Mouse (Mus musculus) heart, postnatal 0 days (tissue): ENCODE data around the gene Pla2g2c.

Source experiments
- CTCF ChIP-seq: IDR thresholded peaks from 2 replicates; pipeline ENCODE4 v1.5.1; 2016; ENCODE audit warnings: antibody characterized with exemption, control low read depth, low read depth
- EP300 ChIP-seq: IDR thresholded peaks from 2 replicates; pipeline ENCODE4 v1.6.1; 2016; ENCODE audit warnings: antibody characterized with exemption, low read depth

GRCm38 (mm10) chr4:138746866-138747265 is 22.3 kb downstream of the Pla2g2c start:
- TF ChIP-seq EP300 (no peak), CTCF (no peak)
